Mouse (Mus musculus) c-Kit-positive CD71-positive TER-119-positive erythroid progenitor cells, embryonic 14.5 days (primary cell): ENCODE data around the gene Ipo4.

Experiments
- DNase-seq: peaks from one replicate; pipeline ENCODE4 v3.0.0-alpha.2; 2013; ENCODE audit warnings: low spot score

Gene Ipo4

DNA sequence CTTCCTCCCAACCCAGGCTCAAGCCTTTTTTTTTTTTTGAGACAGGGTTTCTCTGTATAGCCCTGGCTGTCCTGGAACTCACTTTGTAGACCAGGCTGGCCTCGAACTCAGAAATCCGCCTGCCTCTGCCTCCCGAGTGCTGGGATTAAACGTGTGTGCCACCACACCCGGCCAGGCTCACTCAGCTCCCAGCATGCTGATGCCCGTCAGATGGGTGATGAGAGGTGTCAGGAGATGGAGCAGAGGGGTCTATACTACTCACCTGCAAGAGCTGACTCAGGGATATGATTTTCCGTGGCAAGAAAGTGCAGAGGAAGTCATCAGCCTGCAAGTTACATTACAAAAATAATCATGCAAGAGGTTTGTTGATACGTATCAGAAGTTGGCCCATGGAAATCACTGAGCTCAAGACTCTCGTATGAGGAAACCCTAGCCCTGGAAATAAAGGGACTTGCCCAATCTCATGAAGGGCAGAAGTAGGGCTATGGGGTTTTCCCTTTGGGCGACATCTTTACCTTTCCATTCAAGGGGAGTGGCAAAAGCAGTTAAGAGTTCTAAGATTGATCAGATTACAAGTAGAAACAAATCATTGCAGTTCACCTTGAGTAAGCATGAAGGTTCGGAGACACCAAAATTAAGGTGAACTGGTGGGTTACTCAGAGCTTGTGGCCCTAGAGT lies 45.8 kb downstream of the Ipo4 start:
- DNase-seq = no peak

DNA sequence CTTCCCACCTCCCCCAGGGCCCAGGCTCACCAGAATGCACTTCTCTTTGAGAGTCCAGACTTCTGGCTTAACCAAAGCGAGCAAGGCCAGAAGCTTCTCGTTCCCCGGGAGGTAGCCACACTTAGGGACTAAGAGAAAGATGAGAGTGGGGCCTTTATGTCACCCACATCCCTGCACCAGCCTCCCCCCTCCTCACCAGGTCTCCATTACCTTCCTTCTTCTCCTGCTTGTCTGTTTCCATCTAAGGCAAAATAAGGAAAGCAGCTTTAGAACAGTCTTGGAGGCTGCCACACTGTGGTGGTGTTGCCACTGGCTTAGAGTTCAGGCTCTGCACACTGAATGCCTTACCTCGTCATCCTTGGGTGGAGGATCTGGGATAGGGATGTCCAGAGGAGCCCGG lies 46.5 kb downstream of the Ipo4 start:
- no peak for DNase-seq

DNA sequence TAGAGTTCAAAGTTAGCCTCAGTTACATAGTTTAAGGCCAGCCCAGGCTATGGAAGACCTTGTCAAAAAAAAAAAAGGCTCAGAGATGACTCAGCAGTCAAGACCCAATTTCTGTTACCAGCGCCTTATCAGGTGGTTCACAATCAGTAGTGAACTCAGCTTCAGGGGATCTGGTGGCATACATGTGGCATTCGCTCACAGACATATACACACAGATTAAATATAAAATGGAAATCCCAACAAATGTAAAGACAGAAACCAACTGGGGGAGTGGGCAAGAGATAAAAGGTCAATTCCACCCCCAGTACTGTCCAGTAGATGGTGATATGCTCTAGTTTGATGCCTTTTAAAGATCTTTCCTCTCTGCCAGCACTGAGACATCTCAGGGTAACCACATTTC lies 49.6 kb downstream of the Ipo4 start:
- peak; percentile 75 for DNase-seq

DNA sequence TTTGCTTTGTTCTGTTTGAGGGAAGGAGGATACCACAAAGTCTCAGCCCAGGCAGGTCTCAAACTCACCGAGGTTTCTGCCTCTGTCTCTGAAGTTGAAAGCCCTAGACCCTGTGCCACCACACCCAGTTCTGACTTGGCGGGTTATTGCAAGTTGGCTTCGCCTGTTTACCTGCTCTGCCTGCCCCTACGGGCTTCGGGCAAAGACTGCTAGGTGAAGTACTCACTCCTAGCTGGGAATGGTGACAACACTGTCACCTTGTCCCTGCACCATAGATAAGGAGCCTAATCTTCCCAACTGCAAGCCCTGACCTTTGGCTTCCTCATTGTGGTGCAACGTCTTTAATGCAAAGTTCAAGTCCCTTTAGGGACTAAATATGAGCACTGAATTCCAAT lies 50.2 kb downstream of the Ipo4 start:
- no peak for DNase-seq

DNA sequence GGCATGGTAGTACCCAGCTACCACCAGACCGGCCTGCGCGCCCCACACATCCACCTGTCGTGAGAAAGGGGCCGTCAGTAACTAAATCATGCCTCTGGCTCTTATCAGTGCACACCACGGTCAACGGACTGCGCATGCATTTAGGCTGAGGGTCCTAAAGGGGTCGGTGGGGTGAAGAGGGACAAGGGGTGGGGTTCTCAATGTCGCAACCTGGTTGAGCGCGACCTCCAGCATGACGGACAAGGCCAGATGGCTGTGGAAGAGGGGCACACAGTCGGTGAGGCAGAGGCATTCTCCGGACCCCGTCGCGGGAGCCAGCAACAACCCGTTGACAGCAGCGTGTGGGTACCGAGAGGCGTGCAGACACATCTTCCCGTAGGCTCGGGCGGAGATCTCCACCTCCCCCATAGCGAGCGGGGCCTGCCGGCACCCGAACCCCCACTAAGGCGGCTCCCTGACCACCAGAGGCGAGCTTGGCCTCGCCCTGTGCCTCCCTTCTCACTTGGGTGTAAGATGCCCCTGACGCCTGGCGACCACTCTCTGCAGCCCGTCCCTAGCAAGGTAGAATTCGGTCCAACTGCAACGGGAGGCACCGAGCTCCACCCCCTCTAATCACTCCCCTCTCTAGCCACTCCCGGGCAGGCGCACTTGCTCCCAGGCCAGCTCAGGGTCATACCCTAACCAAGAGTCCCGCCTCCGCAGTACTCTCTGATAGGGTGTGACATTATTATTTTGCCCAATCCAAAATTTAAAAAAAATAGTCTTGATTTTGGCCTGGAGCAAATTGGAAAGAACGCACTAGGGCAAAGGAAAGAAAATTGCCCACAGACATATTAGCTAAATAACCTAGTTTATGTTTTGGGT lies 50.8 kb downstream of the Ipo4 start, which contains the start of gene Emc9:
Gene Emc9 (minus strand): TSS at position 601 of the 864 bp plus-strand sequence.
- DNase-seq = peak; percentile 82

DNA sequence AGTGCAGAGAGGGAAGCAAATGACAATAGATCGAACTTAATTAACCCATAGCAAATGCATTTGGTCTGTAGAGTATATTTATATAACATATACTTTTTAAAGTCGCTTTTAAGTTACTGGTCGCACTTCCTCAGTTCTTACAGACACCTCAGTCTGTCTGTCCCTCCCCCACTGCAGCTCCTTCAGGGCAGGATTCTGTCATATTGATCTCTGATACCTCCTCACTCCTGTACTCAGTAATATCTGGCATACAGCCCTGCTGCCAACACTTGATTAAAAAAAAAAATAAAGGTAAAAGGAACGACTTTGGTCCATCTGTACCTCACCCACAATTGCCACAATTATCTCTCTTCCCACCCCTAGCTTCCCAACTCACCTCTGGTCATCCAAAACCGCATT lies 51.5 kb downstream of the Ipo4 start:
- DNase-seq = no peak

DNA sequence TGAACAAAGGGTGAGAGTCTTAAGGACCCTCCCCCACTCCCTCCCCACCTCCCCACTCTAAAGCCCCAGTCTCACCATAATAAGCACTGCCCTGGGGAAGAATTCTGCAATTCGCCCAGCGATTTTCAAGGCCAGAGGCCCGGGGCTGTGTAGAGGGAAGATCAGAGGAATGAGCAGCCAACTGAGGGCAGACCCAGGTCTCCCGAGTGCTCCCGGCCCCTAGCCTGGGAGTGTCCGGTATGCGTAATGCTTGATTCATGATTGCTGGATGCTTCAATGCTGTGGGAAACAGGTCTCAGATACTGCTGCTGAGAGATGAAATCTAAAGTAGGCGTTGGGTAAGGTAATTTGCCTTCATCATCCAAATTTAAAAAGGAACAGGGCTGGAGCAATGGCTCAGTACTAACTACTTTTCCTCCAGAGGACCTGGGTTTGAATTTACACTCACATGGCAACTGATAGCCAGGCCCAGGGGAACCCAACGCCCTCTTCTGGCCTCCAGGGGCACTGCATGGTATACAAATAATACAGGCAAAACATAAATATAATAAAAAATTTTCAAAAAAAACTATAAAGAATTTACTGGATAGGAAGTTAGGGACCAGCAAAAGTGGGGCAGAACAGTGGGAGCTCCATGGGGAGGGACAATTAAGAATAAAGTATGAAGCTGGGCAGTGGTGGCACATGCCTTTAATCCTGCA lies 53.6 kb downstream of the Ipo4 start:
- no peak for DNase-seq

DNA sequence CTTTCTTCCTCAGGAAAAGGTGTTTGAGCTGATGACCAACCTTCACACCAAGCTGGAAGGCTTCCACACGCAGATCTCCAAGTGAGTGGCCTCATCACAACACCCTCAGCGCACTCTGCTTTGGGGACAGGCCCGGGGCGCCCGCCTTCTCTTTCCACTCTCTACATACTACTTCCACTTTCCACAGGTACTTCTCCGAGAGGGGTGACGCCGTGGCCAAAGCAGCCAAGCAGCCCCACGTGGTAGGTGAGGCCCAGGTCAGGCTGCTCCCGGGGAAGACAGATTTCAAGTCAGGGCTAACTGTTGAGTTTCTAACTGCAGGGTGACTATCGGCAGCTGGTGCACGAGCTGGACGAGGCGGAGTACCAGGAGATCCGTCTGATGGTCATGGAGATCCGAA lies 55.0 kb downstream of the Ipo4 start:
- no peak for DNase-seq

DNA sequence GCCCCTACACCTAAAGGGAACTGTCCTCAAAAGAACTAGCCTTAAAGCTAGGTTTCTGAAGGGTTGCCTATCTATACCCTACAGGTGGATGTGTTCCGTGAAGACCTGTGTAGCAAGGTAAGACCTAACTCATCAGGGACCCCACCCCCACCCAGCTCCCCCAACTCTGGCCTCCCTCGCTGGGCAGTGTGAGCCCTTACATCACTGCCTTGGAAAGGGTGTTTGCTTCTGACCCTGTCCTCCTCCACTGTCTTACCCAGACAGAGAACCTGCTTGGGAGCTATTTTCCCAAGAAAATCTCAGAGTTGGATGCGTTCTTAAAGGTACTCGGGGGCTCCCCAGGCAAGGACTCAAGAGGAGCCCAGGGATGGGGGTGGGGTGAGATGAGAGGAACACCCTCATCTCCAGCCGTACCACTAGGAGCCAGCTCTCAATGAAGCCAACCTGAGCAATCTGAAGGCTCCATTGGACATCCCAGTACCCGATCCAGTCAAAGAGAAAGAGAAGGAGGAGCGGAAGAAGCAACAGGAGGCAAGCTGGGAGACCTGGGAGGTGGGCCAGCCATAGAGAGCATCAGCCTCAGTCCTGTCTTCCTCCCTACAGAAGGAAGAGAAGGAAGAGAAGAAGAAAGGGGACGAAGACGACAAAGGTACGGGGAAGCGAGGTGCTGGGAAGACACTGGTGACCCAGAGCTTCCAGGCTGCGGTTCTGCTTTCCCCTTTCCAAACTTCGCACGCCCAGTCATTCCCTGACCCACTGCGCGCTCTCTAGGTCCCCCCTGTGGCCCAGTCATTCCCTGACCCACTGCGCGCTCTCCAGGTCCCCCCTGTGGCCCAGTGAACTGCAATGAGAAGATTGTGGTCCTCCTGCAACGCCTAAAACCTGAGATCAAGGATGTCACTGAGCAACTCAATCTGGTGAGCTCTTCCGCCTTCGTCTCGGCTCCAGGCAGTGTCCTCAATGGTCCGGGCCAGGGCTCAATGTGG lies 56.0 kb downstream of the Ipo4 start:
- DNase-seq = no peak

DNA sequence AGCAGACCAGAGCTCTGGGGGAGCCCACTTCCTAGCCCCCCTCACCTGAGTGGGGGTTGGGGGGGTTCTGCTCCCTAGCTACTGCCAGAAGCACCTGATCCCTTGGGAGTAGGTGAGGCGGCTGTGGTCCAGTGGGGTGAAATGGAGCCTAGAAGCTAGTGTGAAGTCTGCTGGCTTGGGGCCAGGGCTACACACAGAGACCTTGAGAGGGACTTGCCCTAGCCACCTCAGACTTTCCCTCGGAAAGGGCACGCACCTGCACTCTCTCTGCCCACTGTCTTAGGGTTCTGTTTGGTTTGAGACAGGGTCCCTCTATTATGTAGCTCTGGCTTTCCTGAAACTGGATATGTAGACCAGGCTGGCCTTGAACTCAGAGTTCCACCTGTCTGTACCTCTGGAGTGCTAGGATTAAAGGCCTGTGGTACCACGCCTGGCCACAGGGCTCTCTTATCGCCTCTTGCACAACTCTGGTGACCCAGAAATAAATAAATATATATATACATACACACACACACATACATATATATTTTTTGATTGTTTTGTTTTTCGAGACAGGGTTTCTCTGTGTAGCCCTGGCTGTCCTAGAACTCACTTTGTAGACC lies 57.0 kb downstream of the Ipo4 start:
- no peak for DNase-seq

DNA sequence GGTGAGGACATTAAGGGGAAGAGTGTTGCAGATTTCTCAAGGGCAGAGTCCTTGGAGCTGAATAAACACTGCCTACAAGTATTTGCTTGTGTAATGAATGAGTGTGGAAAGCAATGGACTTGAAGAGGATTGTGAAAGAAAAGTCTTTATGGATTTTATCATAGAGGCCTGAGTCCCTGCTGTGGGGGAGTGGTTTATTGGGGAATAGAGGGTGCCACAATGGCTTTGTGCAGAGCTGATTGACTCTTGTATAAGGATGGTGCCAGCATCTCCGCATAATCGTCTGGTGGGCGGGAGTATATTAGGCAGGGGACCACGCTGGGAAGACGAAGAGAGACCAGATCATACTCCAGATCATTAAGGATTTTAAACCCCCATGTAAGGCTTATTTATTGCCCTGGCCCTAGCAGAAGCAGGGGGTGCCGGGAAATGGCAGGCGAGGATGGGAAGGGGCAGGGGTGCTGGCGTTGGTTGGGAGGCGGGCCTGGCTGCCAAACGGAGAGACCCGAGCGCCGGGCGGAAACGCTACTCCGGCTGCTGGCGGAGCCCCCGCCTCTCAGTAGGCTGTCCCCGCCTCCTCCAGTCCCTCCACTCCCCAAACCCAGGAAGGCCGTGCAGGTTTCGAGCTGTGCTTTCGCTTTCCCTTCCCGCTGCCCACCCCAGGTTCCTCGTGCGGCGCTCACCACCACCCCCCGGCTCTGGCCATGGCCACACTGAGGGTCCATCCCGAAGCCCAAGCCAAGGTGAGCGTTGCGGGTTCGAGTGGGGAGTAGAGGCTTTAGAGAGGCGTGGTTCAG lies 57.7 kb downstream of the Ipo4 start, which contains the start of gene Psme1:
Gene Psme1 (plus strand): TSS at position 253 of the 797 bp plus-strand sequence.
- no peak for DNase-seq

DNA sequence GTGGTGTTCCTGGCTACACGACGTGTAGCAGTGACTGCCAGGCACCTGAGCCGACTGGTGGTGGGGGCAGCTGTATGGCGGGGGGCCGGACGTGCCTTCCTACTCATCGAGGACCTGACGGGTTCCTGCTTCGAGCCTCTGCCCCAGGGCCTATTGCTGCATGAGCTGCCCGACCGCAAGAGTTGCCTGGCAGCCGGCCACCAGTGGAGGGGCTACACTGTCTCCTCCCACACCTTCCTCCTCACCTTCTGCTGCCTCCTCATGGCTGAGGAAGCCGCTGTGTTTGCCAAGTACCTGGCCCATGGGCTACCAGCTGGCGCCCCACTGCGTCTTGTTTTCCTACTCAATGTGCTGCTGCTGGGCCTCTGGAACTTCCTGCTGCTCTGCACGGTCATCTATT lies 59.4 kb downstream of the Ipo4 start:
- DNase-seq = no peak

DNA sequence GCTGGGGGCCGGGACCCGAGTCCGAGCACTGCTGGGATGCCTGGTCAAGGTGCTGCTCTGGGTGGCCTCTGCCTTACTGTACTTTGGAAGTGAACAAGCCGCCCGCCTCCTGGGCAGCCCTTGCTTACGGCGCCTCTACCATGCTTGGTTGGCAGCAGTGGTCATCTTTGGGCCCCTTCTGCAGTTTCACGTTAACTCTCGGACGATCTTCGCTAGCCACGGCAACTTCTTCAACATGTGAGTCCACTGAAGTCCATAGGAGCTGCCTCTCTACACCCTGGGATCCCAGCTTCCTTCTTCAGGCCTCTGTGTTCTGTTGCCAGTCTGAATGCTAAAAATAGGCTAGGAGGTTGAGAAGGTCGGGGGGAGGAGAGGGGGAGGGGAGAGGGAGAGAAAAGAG lies 60.0 kb downstream of the Ipo4 start:
- DNase-seq = no peak
